Mouse (Mus musculus) Patski (cell line): ENCODE measurements around the gene Ripply3. TPM values are rescaled to one million over a fixed set of nuclear protein-coding genes. Genes with fewer than 3 reads are reported as not detected.

Experiments
- ATAC-seq: fragments of 100-300 bp; one replicate; pipeline ENCODE4 v1.8.0; 2021
- CTCF ChIA-PET: fragments of 350-600 bp; sonication (Branson Sonifier 250); formaldehyde crosslinking; loops from one replicate; lab custom pipeline; 2022; ENCODE audit warnings: inconsistent platforms; lab: Charles Lee
- POLR2A ChIA-PET: fragments of 350-600 bp; sonication (Branson Sonifier 250); formaldehyde crosslinking; loops from one replicate; lab custom pipeline; 2022; ENCODE audit warnings: antibody characterized with exemption, inconsistent platforms; lab: Charles Lee
- DNase-seq: peaks from one replicate; pipeline ENCODE4 v3.0.0-alpha.2; 2011; ENCODE audit warnings: low read depth, low spot score
- H3K27me3 ChIP-seq: fragments of 371-371 bp; one replicate; pipeline ENCODE4 v1.5.1; 2021
- CTCF ChIP-seq: fragments of 100-300 bp; IDR thresholded peaks from one replicate; pipeline ENCODE4 v1.5.1; 2021
- in situ Hi-C: fragments of 300-500 bp; cut with MboI; formaldehyde crosslinking; loops from 3 replicates; pipeline ENCODE4 v1.11.1; 2018; ENCODE audit warnings: low pct_unique_long_range_greater_than_20kb, mixed read lengths
- polyA plus RNA-seq: library from polyadenylated mRNA; unstranded; gene quantifications from one replicate; pipeline ENCODE4 v1.2.3, GENCODE M21; 2021

Gene Ripply3
- polyA plus RNA-seq, 1 experiment from 2014 or later: not detected

GRCm38 (mm10) chr16:94301696-94302095 is 26.5 kb upstream of the Ripply3 start:
- no peak for TF ChIP-seq CTCF
- ATAC-seq: no peak
- in situ Hi-C loops: no loop called here
- ChIA-PET CTCF (interaction anchor here (1.3 to 1.5 kb wide), 4 partner anchors 8 to 32 kb away, joined by 3 to 4 read pairs (median 4); partner anchors contain the start of gene Hlcs), POLR2A (no interaction called here)
- DNase-seq: no peak
- H3K27me3 ChIP-seq: no peaks in the 10 kb centered on the region

GRCm38 (mm10) chr16:94302274-94303202 is 25.7 kb upstream of the Ripply3 start:
- no peaks in the 10 kb centered on the region for H3K27me3 ChIP-seq
- TF ChIP-seq CTCF: no peak
- DNase-seq (peak; percentile 34), ATAC-seq (peak; percentile 64)
- CTCF ChIA-PET: interaction anchor here (1.3 to 1.5 kb wide), 4 partner anchors 9 to 33 kb away, joined by 3 to 4 read pairs (median 4); partner anchors contain the start of gene Hlcs
- in situ Hi-C loops: no loop called here
- POLR2A ChIA-PET: interaction anchor here (0.6 kb wide), 1 partner anchor 109 kb away, joined by 3 read pairs; no protein-coding TSS in a partner anchor

- no peak for TF ChIP-seq CTCF
- CTCF ChIA-PET: interaction anchor here (1.3 to 1.5 kb wide), 2 partner anchors 10 to 12 kb away, joined by 4 read pairs; no protein-coding TSS in a partner anchor
- in situ Hi-C loops: no loop called here
- POLR2A ChIA-PET: no interaction called here
- DNase-seq (no peak), ATAC-seq (peak; percentile 29)
- H3K27me3 ChIP-seq: no peaks in the 10 kb centered on the region
Measured at GRCm38 (mm10) chr16:94303203-94303535, 25.1 kb upstream of the Ripply3 start.

- no peak for TF ChIP-seq CTCF
- ChIA-PET POLR2A (no interaction called here), CTCF (interaction anchor here (1.4 to 2.7 kb wide), 2 partner anchors 9 to 11 kb away, joined by 4 to 9 read pairs; no protein-coding TSS in a partner anchor)
- no peak for DNase-seq
- in situ Hi-C loops: no loop called here
- no peaks in the 10 kb centered on the region for H3K27me3 ChIP-seq
- ATAC-seq: no peak
Measured at GRCm38 (mm10) chr16:94307526-94307925, 20.7 kb upstream of the Ripply3 start.

- in situ Hi-C loops: no loop called here
- POLR2A ChIA-PET: no interaction called here
- no peaks in the 10 kb centered on the region for H3K27me3 ChIP-seq
- ATAC-seq: no peak
- DNase-seq: no peak
- TF ChIP-seq CTCF: no peak
- CTCF ChIA-PET: interaction anchor here (1.4 to 2.7 kb wide), 2 partner anchors 10 to 11 kb away, joined by 4 to 9 read pairs; no protein-coding TSS in a partner anchor
Measured at GRCm38 (mm10) chr16:94307942-94308341, 20.3 kb upstream of the Ripply3 start.

GRCm38 (mm10) chr16:94309025-94309424 is 19.2 kb upstream of the Ripply3 start:
- no peak for TF ChIP-seq CTCF
- in situ Hi-C loops: no loop called here
- CTCF ChIA-PET: interaction anchor here (1.2 kb wide), 1 partner anchor 91 kb away, joined by 3 read pairs; no protein-coding TSS in a partner anchor
- H3K27me3 ChIP-seq: no peaks in the 10 kb centered on the region
- POLR2A ChIA-PET: no interaction called here
- DNase-seq (no peak), ATAC-seq (no peak)

GRCm38 (mm10) chr16:94311416-94311815 is 16.8 kb upstream of the Ripply3 start:
- ChIA-PET POLR2A (interaction anchor here (0.7 to 1.7 kb wide), 3 partner anchors 22 to 94 kb away, joined by 4 to 9 read pairs (median 5); no protein-coding TSS in a partner anchor), CTCF (no interaction called here)
- no peak for TF ChIP-seq CTCF
- in situ Hi-C loops: no loop called here
- ATAC-seq (no peak), DNase-seq (no peak)
- no peaks in the 10 kb centered on the region for H3K27me3 ChIP-seq

- no peaks in the 10 kb centered on the region for H3K27me3 ChIP-seq
- in situ Hi-C loops: no loop called here
- ChIA-PET CTCF (no interaction called here), POLR2A (interaction anchor here (0.7 to 1.7 kb wide), 3 partner anchors 22 to 94 kb away, joined by 4 to 9 read pairs (median 5); no protein-coding TSS in a partner anchor)
- TF ChIP-seq CTCF: no peak
- ATAC-seq (no peak), DNase-seq (no peak)
Measured at GRCm38 (mm10) chr16:94311931-94312330, 16.3 kb upstream of the Ripply3 start.

GRCm38 (mm10) chr16:94312663-94313228 is 15.5 kb upstream of the Ripply3 start:
- CTCF ChIA-PET: interaction anchor here (0.9 to 1.2 kb wide), 5 partner anchors 11 to 142 kb away, joined by 3 read pairs; no protein-coding TSS in a partner anchor
- peak; percentile 79 for ATAC-seq

More at GRCm38 (mm10) chr16:94312663-94313228, 15.5 kb upstream of the Ripply3 start:
- in situ Hi-C loops: no loop called here
- no peaks in the 10 kb centered on the region for H3K27me3 ChIP-seq
- POLR2A ChIA-PET: interaction anchor here (1.7 kb wide), 1 partner anchor 23 kb away, joined by 5 read pairs; no protein-coding TSS in a partner anchor
- TF ChIP-seq CTCF: peak; percentile 28
- peak; percentile 86 for DNase-seq
